Mouse (Mus musculus) E14TG2a.4 (cell line): Measurements from ENCODE around the gene Auts2.
A peak's percentile ranks its signal among the peaks of the same experiment; 100 is the strongest.

Experiments
- H3K27me3 ChIP-seq: 2 replicates; pipeline ENCODE4 v1.6.1; 2014; ENCODE audit warnings: low read length, control low read depth; ENCODE audit not compliant: insufficient read depth
- H3K36me3 ChIP-seq: 2 replicates; pipeline ENCODE4 v1.6.1; 2014; ENCODE audit warnings: low read length, control low read depth; ENCODE audit not compliant: insufficient read depth
- H3K4me1 ChIP-seq: replicated peaks from 2 replicates; pipeline ENCODE4 v1.6.1; 2014; ENCODE audit warnings: low read depth, low read length, control low read depth
- H3K4me3 ChIP-seq: replicated peaks from 2 replicates; pipeline ENCODE4 v1.5.1; 2014; ENCODE audit warnings: mild to moderate bottlenecking, low read length
- H3K9me3 ChIP-seq: 2 replicates; pipeline ENCODE4 v1.6.1; 2014; ENCODE audit warnings: low read length, control low read depth
- CTCF ChIP-seq: conservative IDR thresholded peaks from 2 replicates; pipeline ENCODE4 v1.5.1; 2014; ENCODE audit warnings: low read length
- NANOG ChIP-seq: IDR thresholded peaks from 2 replicates; pipeline ENCODE4 v1.6.1; 2014; ENCODE audit warnings: borderline replicate concordance, low read length, mixed read lengths
- POU5F1 ChIP-seq: IDR thresholded peaks from 2 replicates; pipeline ENCODE4 v1.6.1; 2014; ENCODE audit warnings: low read length, borderline replicate concordance

The Auts2 gene

DNA sequence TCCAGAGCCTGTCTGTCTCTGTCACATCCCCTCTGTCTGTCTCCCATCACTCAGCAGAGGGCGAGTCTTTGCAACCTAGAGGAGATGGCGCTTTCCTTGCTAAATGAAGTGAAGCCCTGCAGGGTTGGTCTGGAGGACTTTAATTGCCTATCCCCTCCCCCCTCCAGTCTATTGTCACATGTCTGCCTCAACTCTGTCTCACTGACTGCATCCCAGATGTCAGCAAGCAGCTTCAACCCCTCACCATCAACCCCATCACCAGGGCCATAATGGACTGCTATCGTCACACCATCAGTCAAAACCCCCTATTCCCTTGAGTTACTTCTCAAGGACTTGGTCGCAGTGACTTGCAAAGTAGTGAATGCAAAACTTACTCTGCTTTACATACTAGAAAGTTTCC, 402.3 kb downstream of the Auts2 start:
- H3K36me3 ChIP-seq = no peaks in the 10 kb centered on the region
- no peaks in the 10 kb centered on the region for H3K9me3 ChIP-seq
- no peak overlapping the region for H3K4me3 ChIP-seq
- H3K27me3 ChIP-seq = no peaks in the 10 kb centered on the region
- no peak for TF ChIP-seq NANOG
- no peaks in the 10 kb centered on the region for H3K4me1 ChIP-seq

DNA sequence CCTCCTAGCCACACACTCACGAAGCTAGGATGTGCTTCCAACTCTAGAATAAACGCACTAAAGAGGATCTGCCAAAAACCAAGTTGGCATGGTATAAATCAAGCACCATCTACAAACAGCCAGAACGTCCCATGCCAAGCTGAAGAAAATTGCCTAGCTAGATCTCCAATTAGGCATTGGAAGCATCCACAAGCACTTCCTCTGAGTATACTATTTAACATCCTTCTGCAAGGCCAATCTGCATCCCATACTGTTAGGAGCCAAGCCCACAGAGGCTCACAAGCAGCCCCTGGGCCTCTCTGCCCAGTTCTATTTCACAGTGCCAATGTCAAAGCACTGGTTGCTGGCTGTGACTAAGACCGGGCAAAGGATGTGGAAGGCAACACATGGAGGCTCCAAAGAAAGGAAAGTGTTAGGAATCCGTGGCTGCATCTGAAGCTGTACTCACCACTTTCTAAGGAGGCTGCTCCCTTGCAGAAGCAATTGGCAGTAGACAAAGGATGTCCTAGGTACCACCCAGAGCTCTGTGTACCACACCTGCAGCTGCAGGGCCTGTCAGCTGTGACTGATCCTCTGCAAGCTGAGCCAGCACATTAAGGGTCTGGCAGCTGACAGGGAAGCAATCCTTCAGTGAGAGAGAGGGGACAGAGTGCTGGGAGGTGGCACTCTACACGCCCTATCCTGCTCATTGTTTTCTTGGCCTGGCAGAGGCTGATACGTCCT, 407.0 kb downstream of the Auts2 start:
- TF ChIP-seq NANOG (no peak), POU5F1 (no peak), CTCF (no peak)
- Histone ChIP-seq H3K4me1 (no peaks in the 10 kb centered on the region), H3K36me3 (no peaks in the 10 kb centered on the region), H3K27me3 (no peaks in the 10 kb centered on the region), H3K4me3 (no peak overlapping the region), H3K9me3 (no peaks in the 10 kb centered on the region)

- TF ChIP-seq NANOG (no peak), CTCF (no peak), POU5F1 (no peak)
- no peaks in the 10 kb centered on the region for H3K9me3 ChIP-seq
- H3K36me3 ChIP-seq = no peaks in the 10 kb centered on the region
- no peak overlapping the region for H3K4me3 ChIP-seq
- H3K27me3 ChIP-seq = no peaks in the 10 kb centered on the region
- no peaks in the 10 kb centered on the region for H3K4me1 ChIP-seq
These were observed 411.2 kb downstream of the Auts2 start for GRCm38 (mm10) chr5:132131948-132132347.

DNA sequence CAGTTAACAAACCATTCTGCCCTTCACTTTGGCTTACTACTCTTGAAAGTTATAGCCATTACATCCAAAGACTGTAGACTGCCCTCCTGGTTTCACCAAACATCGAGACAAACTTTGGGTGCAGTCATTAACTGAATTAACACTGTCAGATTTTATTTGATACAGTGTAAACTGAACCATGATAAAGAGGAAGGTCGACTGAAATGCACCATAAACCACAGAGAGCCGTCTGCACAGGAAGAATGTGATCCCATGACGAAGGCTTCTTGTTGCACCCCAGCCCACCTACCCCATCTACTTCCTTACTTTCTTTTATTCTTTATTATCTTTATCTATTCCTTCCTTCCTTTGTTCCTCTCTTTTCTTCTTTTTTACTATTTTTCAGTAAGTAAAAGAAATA, 412.6 kb downstream of the Auts2 start:
- Histone ChIP-seq H3K4me3 (no peak overlapping the region), H3K36me3 (no peaks in the 10 kb centered on the region), H3K4me1 (no peaks in the 10 kb centered on the region), H3K9me3 (no peaks in the 10 kb centered on the region), H3K27me3 (no peaks in the 10 kb centered on the region)
- TF ChIP-seq CTCF = no peak
- no peak for TF ChIP-seq NANOG
- TF ChIP-seq POU5F1 = no peak

DNA sequence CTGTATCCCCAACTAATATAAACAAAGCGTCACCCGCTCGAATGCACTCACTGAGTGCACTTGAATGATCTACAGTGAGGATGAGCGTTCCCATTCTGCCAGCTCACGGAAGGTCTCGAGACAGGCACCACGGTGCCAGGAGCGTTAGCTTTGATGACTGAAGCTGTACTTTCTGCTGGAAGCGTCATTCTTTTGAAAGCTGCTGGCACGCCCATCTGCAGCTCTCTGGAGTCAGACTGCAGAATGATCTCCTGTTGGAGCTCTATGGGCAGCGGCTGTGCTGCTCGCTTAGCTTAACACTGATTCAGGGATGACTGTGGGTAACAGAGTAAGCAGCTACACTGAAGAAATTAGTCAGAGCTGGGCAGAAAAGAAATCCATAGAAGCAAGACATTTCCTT, 416.5 kb downstream of the Auts2 start:
- Histone ChIP-seq H3K4me1 (no peaks in the 10 kb centered on the region), H3K36me3 (no peaks in the 10 kb centered on the region), H3K9me3 (no peaks in the 10 kb centered on the region), H3K27me3 (no peaks in the 10 kb centered on the region), H3K4me3 (no peak overlapping the region)
- TF ChIP-seq CTCF (no peak), POU5F1 (no peak), NANOG (no peak)

DNA sequence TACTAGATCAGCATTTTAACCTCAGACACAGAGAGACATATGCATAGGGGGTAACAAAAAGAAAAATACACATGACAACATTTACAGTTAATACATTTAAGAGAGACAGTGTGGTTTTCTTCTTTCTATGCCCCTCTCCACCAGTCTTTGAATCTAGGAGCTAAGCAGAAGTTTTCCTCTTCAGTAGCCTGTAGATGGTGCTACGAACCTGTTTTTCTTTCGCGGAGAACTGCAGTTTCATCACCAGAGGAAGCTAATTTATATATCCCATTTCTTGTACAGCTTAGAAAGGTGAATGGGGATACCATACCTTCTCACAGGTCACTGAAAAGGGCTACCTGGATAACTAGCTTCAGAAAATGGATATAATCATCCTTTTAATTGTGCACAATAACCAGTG, 427.5 kb downstream of the Auts2 start:
- Histone ChIP-seq H3K36me3 (no peaks in the 10 kb centered on the region), H3K27me3 (no peaks in the 10 kb centered on the region), H3K4me3 (no peak overlapping the region), H3K4me1 (no peaks in the 10 kb centered on the region), H3K9me3 (no peaks in the 10 kb centered on the region)
- TF ChIP-seq CTCF (no peak), POU5F1 (no peak), NANOG (no peak)

DNA sequence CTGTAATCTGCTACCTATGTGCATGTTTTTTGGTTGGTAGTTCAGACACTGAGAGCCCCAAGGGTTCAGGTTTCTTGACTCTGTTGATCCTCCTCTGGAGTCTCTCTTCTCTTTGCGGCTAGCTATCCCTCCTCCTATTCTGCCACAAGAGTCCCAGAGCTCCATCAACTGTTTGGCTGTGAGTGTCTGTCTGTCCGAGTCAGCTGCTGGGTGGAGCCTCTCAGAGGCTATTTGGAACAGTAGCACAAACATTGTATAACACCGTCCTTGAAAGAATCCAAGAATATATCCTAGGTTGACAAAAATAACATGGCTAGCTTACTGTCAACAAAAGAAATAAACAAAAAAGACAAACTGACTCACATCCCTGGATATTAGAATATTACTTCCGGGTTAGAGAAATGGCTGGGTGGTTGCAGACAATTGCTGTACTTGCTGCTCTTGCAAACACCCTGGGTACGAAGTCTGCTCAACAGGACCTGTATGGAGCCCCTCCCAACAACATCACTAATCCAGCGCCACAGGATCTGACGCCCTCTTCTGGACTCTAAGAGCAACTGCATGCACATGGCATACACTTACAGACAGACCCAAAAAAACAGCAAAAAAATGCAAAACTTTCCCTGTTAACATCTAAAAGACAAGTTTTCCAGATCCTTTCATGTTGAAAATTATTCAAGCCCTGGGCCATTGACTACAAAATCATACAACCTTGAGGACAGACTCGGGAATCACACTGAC, 428.4 kb downstream of the Auts2 start:
- TF ChIP-seq NANOG (no peak), CTCF (peak; percentile 66), POU5F1 (no peak)
- Histone ChIP-seq H3K9me3 (no peaks in the 10 kb centered on the region), H3K36me3 (no peaks in the 10 kb centered on the region), H3K4me3 (no peak overlapping the region), H3K4me1 (no peaks in the 10 kb centered on the region), H3K27me3 (no peaks in the 10 kb centered on the region)

- Histone ChIP-seq H3K4me3 (no peak overlapping the region), H3K27me3 (no peaks in the 10 kb centered on the region), H3K9me3 (no peaks in the 10 kb centered on the region), H3K36me3 (no peaks in the 10 kb centered on the region), H3K4me1 (no peaks in the 10 kb centered on the region)
- no peak for TF ChIP-seq POU5F1
- no peak for TF ChIP-seq NANOG
- TF ChIP-seq CTCF = no peak
These were observed 429.7 kb downstream of the Auts2 start for GRCm38 (mm10) chr5:132113480-132113879.
